Mouse (Mus musculus): Measurements from ENCODE around the gene Scaper. TPM values are rescaled to one million over a fixed set of nuclear protein-coding genes. Genes with fewer than 3 reads are reported as not detected.

The Scaper gene
- polyA plus RNA-seq (2014; fragmentation: Illumina TruSeq; extraction: RNeasy Lipid Tissue Mini Kit (QIAGEN cat#74804); ENCODE audit: low read depth, low replicate concordance) = 19.3 TPM

DNA sequence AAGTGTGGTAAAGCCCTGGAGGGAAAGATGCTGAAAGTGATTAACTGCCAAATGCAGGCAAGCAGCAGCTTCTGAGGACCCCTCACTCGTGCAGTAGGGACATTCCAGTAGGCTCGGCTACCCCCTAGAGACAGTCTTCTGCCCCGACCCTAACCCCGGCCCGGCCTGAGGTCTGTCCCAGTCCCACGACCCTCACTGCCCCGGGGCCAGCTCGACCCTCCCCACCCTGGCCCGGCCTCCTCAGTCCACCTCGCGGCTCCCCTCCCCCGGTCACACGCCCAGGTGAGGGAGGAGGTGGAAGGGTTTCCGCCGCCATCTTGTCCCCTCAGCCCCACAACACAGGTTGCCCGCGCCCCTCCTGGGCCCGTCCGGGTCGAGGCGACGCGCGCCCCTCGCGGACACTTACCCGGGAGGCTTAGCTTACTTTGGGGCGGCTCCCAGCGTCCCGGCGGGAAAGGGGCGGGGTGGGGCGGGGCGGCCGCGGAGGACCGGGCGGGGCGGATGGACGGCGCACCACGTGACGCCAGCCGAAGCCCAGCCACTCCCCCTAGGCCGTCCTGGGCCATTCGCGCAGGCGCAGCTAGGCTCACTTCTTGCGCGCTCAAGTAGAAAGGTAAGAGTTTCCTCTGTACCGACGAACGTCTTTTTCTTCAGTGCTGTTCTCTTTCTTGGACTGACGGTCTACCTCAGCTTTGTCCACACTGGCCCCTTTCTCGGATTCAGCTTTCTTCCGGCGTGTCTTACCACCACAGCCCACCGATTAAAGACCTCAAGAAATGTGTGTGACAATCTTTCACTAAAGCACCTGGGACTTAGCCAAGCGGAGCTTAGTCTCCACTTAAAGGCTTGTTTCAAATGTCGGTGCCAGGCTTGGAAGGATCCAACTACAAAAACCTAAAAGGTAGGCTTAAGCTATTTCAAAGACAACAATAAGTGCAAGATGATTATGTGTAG, at the start of gene Scaper:
TSS of gene Scaper (minus strand) at position 456 of the 954 bp plus-strand sequence.

DNA sequence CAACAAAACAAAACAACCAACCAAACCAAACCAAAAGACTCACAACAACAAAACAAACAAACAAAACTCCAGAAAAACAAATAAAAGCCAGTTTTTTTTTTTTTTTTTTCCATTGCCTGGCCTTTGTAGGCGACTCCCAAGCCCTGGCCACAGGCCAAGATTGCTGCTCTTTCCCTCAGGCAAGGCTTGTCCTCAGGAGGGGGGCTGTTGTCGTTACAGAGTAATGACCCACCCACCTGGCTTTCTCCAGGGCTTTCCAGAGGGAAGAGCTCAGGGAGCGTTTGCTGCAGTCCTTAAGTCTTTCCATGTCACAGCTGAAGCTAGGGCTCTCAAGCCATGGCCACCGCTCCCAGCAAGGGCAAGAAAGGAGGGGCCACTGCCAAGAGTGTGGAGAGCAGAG, 399.5 kb downstream of the Scaper start, which contains the start of gene Isl2:
TSS of gene Isl2 (plus strand) at position 296 of the 400 bp plus-strand sequence.

DNA sequence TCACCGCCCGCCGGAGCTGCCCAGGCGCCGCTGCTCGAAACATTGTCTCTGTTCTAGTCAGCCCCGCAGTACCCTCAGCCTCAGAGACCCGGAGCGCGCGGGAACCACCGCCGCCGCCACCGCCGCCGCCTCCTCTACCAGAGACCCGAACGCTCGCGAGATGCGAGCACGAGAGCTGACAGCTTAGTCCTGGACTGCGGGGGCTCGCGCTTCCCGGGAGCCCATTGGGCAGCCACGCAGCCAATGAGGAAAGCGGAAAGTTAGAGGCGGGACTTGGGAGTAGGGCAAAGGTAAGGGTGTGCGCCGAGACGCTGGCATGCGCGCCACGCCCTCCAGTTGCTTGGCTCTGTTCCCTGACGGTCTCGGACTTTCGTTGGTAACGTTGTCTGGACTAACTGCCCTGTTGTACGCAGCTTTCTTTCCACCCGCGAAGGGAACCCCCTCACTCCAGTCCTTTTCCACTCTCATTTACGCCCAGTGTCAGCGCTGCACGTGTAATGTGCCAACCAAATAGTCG, 425.8 kb downstream of the Scaper start, which contains the start of gene Etfa:
TSS of gene Etfa (minus strand) at position 217 of the 517 bp plus-strand sequence.

Other genes starting within 250 kb of the Scaper start
- not detected for gene 4930563M21Rik, start 72.4 kb upstream of the Scaper start, polyA plus RNA-seq (2014; fragmentation: Illumina TruSeq; extraction: RNeasy Lipid Tissue Mini Kit (QIAGEN cat#74804); ENCODE audit: low read depth, low replicate concordance)
- 157 TPM for gene Rcn2, start 103.7 kb upstream of the Scaper start, polyA plus RNA-seq (2014; fragmentation: Illumina TruSeq; extraction: RNeasy Lipid Tissue Mini Kit (QIAGEN cat#74804); ENCODE audit: low read depth, low replicate concordance)
- not detected for gene Pstpip1, start 151.8 kb upstream of the Scaper start, polyA plus RNA-seq (2014; fragmentation: Illumina TruSeq; extraction: RNeasy Lipid Tissue Mini Kit (QIAGEN cat#74804); ENCODE audit: low read depth, low replicate concordance)
- gene Tspan3, start 227.4 kb upstream of the Scaper start, polyA plus RNA-seq (2014; fragmentation: Illumina TruSeq; extraction: RNeasy Lipid Tissue Mini Kit (QIAGEN cat#74804); ENCODE audit: low read depth, low replicate concordance) = 122 TPM